Mouse (Mus musculus) heart, postnatal 0 days (tissue): ENCODE results near the gene Fbxo10. TPM values are rescaled to one million over a fixed set of nuclear protein-coding genes. Genes with fewer than 3 reads are reported as not detected.

Experiments used
- ATAC-seq: fragments of 200-750 bp; cut with Nextera tagmentation; 2 replicates; pipeline ENCODE4 v1.8.0; 2017; ENCODE audit warnings: low read depth, moderate number of reproducible peaks, moderate library complexity; ENCODE audit not compliant: insufficient read depth
- DNase-seq: peaks from one replicate; pipeline ENCODE4 v3.0.0-alpha.2; 2016; ENCODE audit warnings: low spot score
- H3K27ac ChIP-seq: fragments of 300-500 bp; sonication (generic); 2 replicates; pipeline ENCODE4 v1.5.1; 2014; ENCODE audit warnings: low read depth, mild to moderate bottlenecking
- H3K27me3 ChIP-seq: fragments of 300-500 bp; sonication (generic); 2 replicates; pipeline ENCODE4 v1.6.1; 2014; ENCODE audit warnings: low read length, mixed read lengths; ENCODE audit not compliant: control insufficient read depth, insufficient read depth
- H3K36me3 ChIP-seq: fragments of 300-500 bp; sonication (generic); replicated peaks from 2 replicates; pipeline ENCODE4 v1.6.1; 2014; ENCODE audit warnings: low read length, mixed read lengths; ENCODE audit not compliant: control insufficient read depth, insufficient read depth
- H3K4me1 ChIP-seq: fragments of 300-500 bp; sonication (generic); 2 replicates; pipeline ENCODE4 v1.6.1; 2014; ENCODE audit warnings: antibody characterized with exemption; ENCODE audit not compliant: control insufficient read depth, insufficient read depth
- H3K4me2 ChIP-seq: fragments of 300-500 bp; sonication (generic); 2 replicates; pipeline ENCODE4 v1.6.1; 2014; ENCODE audit warnings: low read depth, mild to moderate bottlenecking, low read length, moderate library complexity
- H3K4me3 ChIP-seq: fragments of 300-500 bp; sonication (generic); 2 replicates; pipeline ENCODE4 v1.5.1; 2014; ENCODE audit warnings: low read depth, low read length
- H3K9ac ChIP-seq: fragments of 300-500 bp; sonication (generic); replicated peaks from 2 replicates; pipeline ENCODE4 v1.6.1; 2014; ENCODE audit warnings: low read depth, low read length, mixed read lengths
- H3K9me3 ChIP-seq: fragments of 300-500 bp; sonication (generic); replicated peaks from 2 replicates; pipeline ENCODE4 v1.6.1; 2016; ENCODE audit warnings: low read length; ENCODE audit not compliant: control insufficient read depth
- CTCF ChIP-seq: IDR thresholded peaks from 2 replicates; pipeline ENCODE4 v1.5.1; 2016; ENCODE audit warnings: antibody characterized with exemption, control low read depth, low read depth
- EP300 ChIP-seq: IDR thresholded peaks from 2 replicates; pipeline ENCODE4 v1.6.1; 2016; ENCODE audit warnings: antibody characterized with exemption, low read depth
- WGBS: fragments of 180-500 bp; shearing (Covaris S2); extraction: QIAGEN DNeasy Blood & Tissue Kit; methylation state at CpG from one replicate; pipeline ENCODE4 v1.1.7; 2014; 5-methylcytosine and 5-hydroxymethylcytosine counted together
- polyA plus RNA-seq: library from polyadenylated mRNA; unstranded; fragments of >200 nt; fragmentation: Nextera tagmentation; extraction: Ambion mirVana; gene quantifications from 2 replicates; pipeline ENCODE4 v1.2.1, GENCODE M21; 2015
- total RNA-seq: library from RNA; depleted of rRNA; stranded (reverse); fragments of >200 nt; gene quantifications from 2 replicates; pipeline ENCODE4 v1.2.3, GENCODE M21; 2014; ENCODE audit warnings: low replicate concordance; rRNA removed

Gene Fbxo10
- 23.0 and 30.7 TPM in 2 replicates for total RNA-seq
- polyA plus RNA-seq = 11.1 and 11.9 TPM in 2 replicates

GRCm38 (mm10) chr4:45084021-45084894, at the start of gene Fbxo10:
Fbxo10 (minus strand) TSS chr4:45084604.
- peak; percentile 94 for DNase-seq
- peak within 1 kb of the TSS; percentile 80 for H3K4me3 ChIP-seq
- no peaks in the 10 kb centered on the region for H3K27me3 ChIP-seq
- under 1% methylated on average over 73 of the region's 77 CpGs for WGBS
- no peaks in the 10 kb centered on the region for H3K9me3 ChIP-seq
- peak within 1 kb of the TSS; percentile 69 for H3K27ac ChIP-seq
- H3K4me2 ChIP-seq = peak within 1 kb of the TSS; percentile 90
- no peaks in the 10 kb centered on the region for H3K36me3 ChIP-seq
- peak within 1 kb of the TSS; percentile 81 for H3K9ac ChIP-seq
- peak; percentile 97 for ATAC-seq
- H3K4me1 ChIP-seq = peaks cover 15% of the 10 kb centered on the region; the same call in 1 of the 2 replicates
- no peak for TF ChIP-seq EP300
- no peak for TF ChIP-seq CTCF

- 63% methylated on average over 4 of the region's 4 CpGs for WGBS
- Histone ChIP-seq H3K4me1 (peaks cover 4% of the 10 kb centered on the region; the same call in 1 of the 2 replicates), H3K9me3 (no peaks in the 10 kb centered on the region), H3K4me2 (no peak overlapping the region), H3K27me3 (no peaks in the 10 kb centered on the region), H3K9ac (no peak overlapping the region), H3K27ac (no peak overlapping the region), H3K36me3 (no peaks in the 10 kb centered on the region), H3K4me3 (no peak overlapping the region)
- DNase-seq (no peak), ATAC-seq (no peak)
- TF ChIP-seq CTCF = no peak
- TF ChIP-seq EP300 = no peak
These were observed 46.6 kb upstream of the Fbxo10 start for GRCm38 (mm10) chr4:45131021-45131420.

- no peak overlapping the region for H3K4me3 ChIP-seq
These were observed 36.9 kb upstream of the Fbxo10 start for GRCm38 (mm10) chr4:45121311-45121710.

GRCm38 (mm10) chr4:45108456-45109110, 24.2 kb upstream of the Fbxo10 start:
- H3K36me3 ChIP-seq = peaks cover 14% of the 10 kb centered on the region
- 60% methylated on average over 8 of the region's 8 CpGs for WGBS
- H3K27ac ChIP-seq = no peak overlapping the region
- peaks cover 8% of the 10 kb centered on the region for H3K4me1 ChIP-seq
- H3K4me3 ChIP-seq = no peak overlapping the region
- ATAC-seq (no peak), DNase-seq (no peak)
- H3K9me3 ChIP-seq = no peaks in the 10 kb centered on the region
- TF ChIP-seq CTCF = no peak
- no peak for TF ChIP-seq EP300
- H3K27me3 ChIP-seq = no peaks in the 10 kb centered on the region
- no peak overlapping the region for H3K9ac ChIP-seq
- peak overlapping the region; percentile 73; the same call in 1 of the 2 replicates for H3K4me2 ChIP-seq

More at GRCm38 (mm10) chr4:45121311-45121710, 36.9 kb upstream of the Fbxo10 start:
- no peaks in the 10 kb centered on the region for H3K4me1 ChIP-seq
- DNase-seq (no peak), ATAC-seq (no peak)
- H3K9me3 ChIP-seq = no peaks in the 10 kb centered on the region
- H3K4me2 ChIP-seq = no peak overlapping the region
- 86% methylated on average over 11 of the region's 11 CpGs for WGBS
- H3K9ac ChIP-seq = no peak overlapping the region
- no peaks in the 10 kb centered on the region for H3K27me3 ChIP-seq
- no peak overlapping the region for H3K27ac ChIP-seq
- H3K36me3 ChIP-seq = no peaks in the 10 kb centered on the region
- TF ChIP-seq EP300 (no peak), CTCF (no peak)

- Histone ChIP-seq H3K4me3 (peak within 1 kb of the TSS; percentile 95), H3K9ac (peak within 1 kb of the TSS; percentile 83), H3K4me1 (peaks cover 8% of the 10 kb centered on the region), H3K4me2 (peak within 1 kb of the TSS; percentile 73), H3K36me3 (peaks cover 18% of the 10 kb centered on the region), H3K27ac (peak within 1 kb of the TSS; percentile 82), H3K27me3 (no peaks in the 10 kb centered on the region), H3K9me3 (no peaks in the 10 kb centered on the region)
- under 1% methylated on average over 39 of the region's 39 CpGs for WGBS
- DNase-seq (peak; percentile 98), ATAC-seq (peak; percentile 96)
- TF ChIP-seq EP300 (no peak), CTCF (peak; percentile 86)
These were observed 23.3 kb upstream of the Fbxo10 start, which contains the start of gene Tomm5 for GRCm38 (mm10) chr4:45107601-45108277. Tomm5 (minus strand) TSS chr4:45108114.
